Comparison of ENCODE assay signal across 8 mouse cellular contexts in the genomic region with DNA sequence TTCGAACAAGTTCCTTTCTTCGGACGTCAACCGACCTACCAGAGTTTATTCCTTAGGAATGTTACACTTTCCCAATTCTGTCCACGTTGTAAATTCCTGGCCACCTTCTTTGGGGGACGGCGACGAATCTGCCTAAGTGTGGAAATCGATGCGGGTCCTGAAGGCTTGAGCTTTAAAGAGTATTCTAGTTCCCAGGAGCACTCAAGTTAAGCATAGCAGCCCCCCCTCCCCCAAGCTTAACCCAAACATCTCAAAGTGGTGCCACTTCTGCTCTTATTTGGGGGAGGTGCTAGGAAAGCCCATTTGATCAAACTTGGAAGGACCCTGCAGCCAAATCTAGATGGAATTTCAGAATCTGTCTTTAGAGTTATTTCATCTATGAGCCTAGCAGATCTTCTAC. TPM values are rescaled to one million over a fixed set of nuclear protein-coding genes. Genes with fewer than 3 reads are reported as not detected.
DNase-seq lines count a peak whose midpoint lies in the region; ATAC-seq and TF ChIP-seq lines count a peak whose summit lies in the region.

No protein-coding gene starts in this region.

- no peak for TF ChIP-seq CTCF in heart, postnatal 0 days (IDR thresholded peaks at IDR 0.05; ENCODE audit: low read depth)

- TF ChIP-seq EP300 in heart, postnatal 0 days (IDR thresholded peaks at IDR 0.05; ENCODE audit: low read depth), result no peak

- no peak overlapping the region for H3K27ac ChIP-seq in heart, postnatal 0 days (ENCODE audit: low read depth)
- no peak overlapping the region for H3K27ac ChIP-seq in embryonic facial prominence, embryonic 11.5 days (replicated peaks; ENCODE audit: low read depth, low read length)
- H3K27ac ChIP-seq in hindbrain, embryonic 13.5 days, result peak overlapping the region; percentile 96
- H3K27ac ChIP-seq in midbrain, embryonic 12.5 days (replicated peaks), result peak overlapping the region; percentile 77

- H3K9ac ChIP-seq in heart, postnatal 0 days (replicated peaks; ENCODE audit: low read depth, low read length), result no peak overlapping the region
- H3K9ac ChIP-seq in embryonic facial prominence, embryonic 11.5 days (replicated peaks; ENCODE audit: low read length), result no peak overlapping the region
- peak overlapping the region; percentile 93 for H3K9ac ChIP-seq in hindbrain, embryonic 13.5 days
- peak overlapping the region; percentile 79 for H3K9ac ChIP-seq in midbrain, embryonic 12.5 days (replicated peaks)

- WGBS in heart, postnatal 0 days, result 3% methylated on average over 10 of the region's 10 CpGs
- under 1% methylated on average over 10 of the region's 10 CpGs for WGBS in embryonic facial prominence, embryonic 11.5 days
- WGBS in hindbrain, embryonic 13.5 days, result under 1% methylated on average over 10 of the region's 10 CpGs
- WGBS in midbrain, embryonic 12.5 days, result 1% methylated on average over 10 of the region's 10 CpGs

- DNase-seq in heart, postnatal 0 days (ENCODE audit: low spot score), result no peak
- no peak for DNase-seq in heart, postnatal 10 days
- DNase-seq in embryonic facial prominence, embryonic 11.5 days (ENCODE audit: low spot score), result peak; percentile 17
- no peak for DNase-seq in Muller cell, postnatal 12 days (ENCODE audit: inconsistent ontology term)
- no peak for DNase-seq in frontal cortex, adult 2 months (ENCODE audit: extremely low spot score in 1 of 2, low spot score in 1 of 2)
- DNase-seq in adrenal gland, postnatal 25 days, result no peak

- H3K4me1 ChIP-seq in heart, postnatal 0 days (ENCODE audit: control insufficient read depth, insufficient read depth), result 0 out of 2 replicates have a peak, but pooled peaks cover 8% of the 10 kb centered on the region
- peaks cover 7% of the 10 kb centered on the region for H3K4me1 ChIP-seq in embryonic facial prominence, embryonic 11.5 days (ENCODE audit: control insufficient read depth, insufficient read depth, low read length)
- H3K4me1 ChIP-seq in hindbrain, embryonic 13.5 days (replicated peaks), result peaks cover 59% of the 10 kb centered on the region
- H3K4me1 ChIP-seq in midbrain, embryonic 12.5 days, result peaks cover 48% of the 10 kb centered on the region

- H3K4me2 ChIP-seq in heart, postnatal 0 days (ENCODE audit: low read depth, low read length), result peak overlapping the region; percentile 68; the same call in 1 of the 2 replicates
- peak overlapping the region; percentile 88 for H3K4me2 ChIP-seq in embryonic facial prominence, embryonic 11.5 days (ENCODE audit: low read depth, low read length)
- H3K4me2 ChIP-seq in hindbrain, embryonic 13.5 days, result peak overlapping the region; percentile 58
- H3K4me2 ChIP-seq in midbrain, embryonic 12.5 days (replicated peaks), result peak overlapping the region; percentile 82

- no peaks in the 10 kb centered on the region for H3K36me3 ChIP-seq in heart, postnatal 0 days (replicated peaks; ENCODE audit: control insufficient read depth, insufficient read depth, low read length)
- no peaks in the 10 kb centered on the region for H3K36me3 ChIP-seq in embryonic facial prominence, embryonic 11.5 days (replicated peaks; ENCODE audit: control insufficient read depth, insufficient read depth, low read depth, low read length)
- peaks cover 1% of the 10 kb centered on the region; the same call in 1 of the 2 replicates for H3K36me3 ChIP-seq in hindbrain, embryonic 13.5 days
- no peaks in the 10 kb centered on the region for H3K36me3 ChIP-seq in midbrain, embryonic 12.5 days

- H3K9me3 ChIP-seq in heart, postnatal 0 days (replicated peaks; ENCODE audit: control insufficient read depth, low read length), result no peaks in the 10 kb centered on the region
- no peaks in the 10 kb centered on the region for H3K9me3 ChIP-seq in embryonic facial prominence, embryonic 11.5 days (replicated peaks; ENCODE audit: control insufficient read depth, low read length)
- H3K9me3 ChIP-seq in hindbrain, embryonic 13.5 days, result no peaks in the 10 kb centered on the region
- no peaks in the 10 kb centered on the region for H3K9me3 ChIP-seq in midbrain, embryonic 12.5 days

- ATAC-seq in heart, postnatal 0 days (ENCODE audit: insufficient read depth, low read depth), result no peak
- no peak for ATAC-seq in embryonic facial prominence, embryonic 11.5 days (replicated peaks; ENCODE audit: insufficient number of reproducible peaks, low FRiP score, low TSS enrichment, low read depth)
- no peak for ATAC-seq in hindbrain, embryonic 13.5 days (ENCODE audit: low FRiP score)
- no peak for ATAC-seq in midbrain, embryonic 12.5 days (ENCODE audit: low FRiP score, low read depth)

- intact Hi-C loops in heart, postnatal 10 days (cut with DNase I), result no loop called here

- H3K4me3 ChIP-seq in heart, postnatal 0 days (ENCODE audit: low read depth, low read length), result peak overlapping the region; percentile 54
- peak overlapping the region; percentile 49 for H3K4me3 ChIP-seq in embryonic facial prominence, embryonic 11.5 days (ENCODE audit: low read depth, low read length)
- H3K4me3 ChIP-seq in hindbrain, embryonic 13.5 days, result peak overlapping the region; percentile 64
- H3K4me3 ChIP-seq in midbrain, embryonic 12.5 days, result peak overlapping the region; percentile 57

- H3K27me3 ChIP-seq in heart, postnatal 0 days (ENCODE audit: control insufficient read depth, insufficient read depth, low read length), result peaks cover 99% of the 10 kb centered on the region
- H3K27me3 ChIP-seq in embryonic facial prominence, embryonic 11.5 days (ENCODE audit: control insufficient read depth, insufficient read depth, low read length), result peaks cover 83% of the 10 kb centered on the region
- H3K27me3 ChIP-seq in hindbrain, embryonic 13.5 days, result peaks cover 96% of the 10 kb centered on the region
- H3K27me3 ChIP-seq in midbrain, embryonic 12.5 days, result peaks cover 100% of the 10 kb centered on the region

RNA-seq across cellular contexts. Expression of a gene that starts 1.1 kb away (rescaled TPM):
- not detected in 2 replicates for total RNA-seq in heart, postnatal 0 days (2014; rRNA removed; ENCODE audit: low replicate concordance)
- not detected in 2 replicates for polyA plus RNA-seq in heart, postnatal 0 days (2015; fragmentation: Nextera tagmentation; extraction: Ambion mirVana)
- total RNA-seq in heart, postnatal 10 days (2021), result not detected
- polyA plus RNA-seq in embryonic facial prominence, embryonic 11.5 days (2014; fragmentation: Nextera tagmentation; extraction: Ambion mirVana), result 2.6 and 4.7 TPM in 2 replicates
- 64.6 and 67.7 TPM in 2 replicates for polyA plus RNA-seq in hindbrain, embryonic 13.5 days (2015; fragmentation: Nextera tagmentation; extraction: Ambion mirVana)
- polyA plus RNA-seq in midbrain, embryonic 12.5 days (2016; fragmentation: Nextera tagmentation; extraction: Ambion mirVana), result 50.5 and 55.0 TPM in 2 replicates
- 0.36 and 0.40 TPM in 2 replicates for polyA plus RNA-seq in frontal cortex, adult 2 months (2012; rRNA removed)
- total RNA-seq in adrenal gland, postnatal 25 days (2021), result not detected in 2 replicates

RNA-seq across cellular contexts. Expression of a gene that starts 13.1 kb away (rescaled TPM):
- total RNA-seq in heart, postnatal 0 days (2014; rRNA removed; ENCODE audit: low replicate concordance), result 7.1 and 21.9 TPM in 2 replicates
- polyA plus RNA-seq in heart, postnatal 0 days (2015; fragmentation: Nextera tagmentation; extraction: Ambion mirVana), result 15.9 and 16.3 TPM in 2 replicates
- total RNA-seq in heart, postnatal 10 days (2021), result 10 to 100 TPM; 14.9 to 15.0 TPM
- 52.7 and 56.6 TPM in 2 replicates for polyA plus RNA-seq in embryonic facial prominence, embryonic 11.5 days (2014; fragmentation: Nextera tagmentation; extraction: Ambion mirVana)
- 56.9 and 57.4 TPM in 2 replicates for polyA plus RNA-seq in hindbrain, embryonic 13.5 days (2015; fragmentation: Nextera tagmentation; extraction: Ambion mirVana)
- polyA plus RNA-seq in midbrain, embryonic 12.5 days (2016; fragmentation: Nextera tagmentation; extraction: Ambion mirVana), result 56.6 and 58.8 TPM in 2 replicates
- 8.4 and 10.0 TPM in 2 replicates for polyA plus RNA-seq in frontal cortex, adult 2 months (2012; rRNA removed)
- total RNA-seq in adrenal gland, postnatal 25 days (2021), result 24.0 and 28.9 TPM in 2 replicates

Comparison
In these comparisons a context has a peak if more than half of its experiments do, and no peak if none do; other contexts are left out.
1. H3K27ac ChIP-seq: peak in hindbrain, embryonic 13.5 days (single experiment) and midbrain, embryonic 12.5 days (single experiment); none in heart, postnatal 0 days (single experiment) and embryonic facial prominence, embryonic 11.5 days (single experiment).
2. H3K9ac ChIP-seq: peak in hindbrain, embryonic 13.5 days (single experiment) and midbrain, embryonic 12.5 days (single experiment); none in heart, postnatal 0 days (single experiment) and embryonic facial prominence, embryonic 11.5 days (single experiment).
3. Peak in every context shown above with its lines, with median percentiles within 50 percentile points of each other: H3K4me2 ChIP-seq and H3K4me3 ChIP-seq.